Mouse (Mus musculus): ENCODE results near the gene Zfp830.

Gene Zfp830

GRCm38 (mm10) chr11:82763742-82764437 lies at the start of gene Zfp830, which contains the start of gene Cct6b:
TSS of gene Zfp830 (plus strand) at chr11:82764345.
TSS of gene Cct6b (minus strand) at chr11:82764321.
- DNase-seq, result peak; percentile 92

- DNase-seq, result no peak
These were observed 44.9 kb upstream of the Zfp830 start for GRCm38 (mm10) chr11:82719294-82719693.

GRCm38 (mm10) chr11:82726862-82727261 lies 37.3 kb upstream of the Zfp830 start:
- DNase-seq, result no peak

- DNase-seq, result no peak
These were observed 29.9 kb upstream of the Zfp830 start for GRCm38 (mm10) chr11:82734227-82734626.

GRCm38 (mm10) chr11:82739006-82739405 lies 25.1 kb upstream of the Zfp830 start:
- no peak for DNase-seq

- no peak for DNase-seq
These were observed 18.0 kb upstream of the Zfp830 start for GRCm38 (mm10) chr11:82746138-82746537.

- DNase-seq, result no peak
These were observed 17.2 kb upstream of the Zfp830 start for GRCm38 (mm10) chr11:82746857-82747366.

- DNase-seq, result no peak
These were observed 11.6 kb upstream of the Zfp830 start for GRCm38 (mm10) chr11:82752349-82753115.

- DNase-seq, result no peak
These were observed 8.2 kb upstream of the Zfp830 start for GRCm38 (mm10) chr11:82755919-82756318.

- no peak for DNase-seq
These were observed 1.8 kb upstream of the Zfp830 start for GRCm38 (mm10) chr11:82762286-82762829.

GRCm38 (mm10) chr11:82763261-82763660 lies 884 bp upstream of the Zfp830 start:
- DNase-seq, result no peak

GRCm38 (mm10) chr11:82764438-82764924 lies 336 bp downstream of the Zfp830 start:
- DNase-seq, result no peak

GRCm38 (mm10) chr11:82780134-82780533 lies 16.0 kb downstream of the Zfp830 start:
- DNase-seq, result no peak

- peak; percentile 93 for DNase-seq
These were observed 17.1 kb downstream of the Zfp830 start, which contains the start of gene Lig3 for GRCm38 (mm10) chr11:82780983-82781903. TSS of gene Lig3 (plus strand) at chr11:82781108.

- no peak for DNase-seq
These were observed 18.1 kb downstream of the Zfp830 start for GRCm38 (mm10) chr11:82782197-82782596.

- DNase-seq, result no peak
These were observed 19.3 kb downstream of the Zfp830 start for GRCm38 (mm10) chr11:82783453-82783852.

- DNase-seq, result no peak
These were observed 42.5 kb downstream of the Zfp830 start for GRCm38 (mm10) chr11:82806656-82807055.

GRCm38 (mm10) chr11:82807370-82807769 lies 43.2 kb downstream of the Zfp830 start:
- no peak for DNase-seq

- no peak for DNase-seq
These were observed 44.3 kb downstream of the Zfp830 start for GRCm38 (mm10) chr11:82808485-82808884.
